Mouse (Mus musculus): Measurements from ENCODE around the gene Bmp7.
A peak's percentile ranks its signal among the peaks of the same experiment; 100 is the strongest.

Gene Bmp7

GRCm38 (mm10) chr2:172854136-172854535 lies 86.0 kb downstream of the Bmp7 start:
- no peak for DNase-seq (ENCODE audit: low spot score in 2 of 2)

GRCm38 (mm10) chr2:172851773-172852172 lies 88.3 kb downstream of the Bmp7 start:
- DNase-seq (ENCODE audit: low spot score in 2 of 2): no peak

GRCm38 (mm10) chr2:172848193-172848592 lies 91.9 kb downstream of the Bmp7 start:
- no peak for DNase-seq (ENCODE audit: low spot score in 2 of 2)

- DNase-seq (ENCODE audit: low spot score in 2 of 2): no peak
These were observed 93.9 kb downstream of the Bmp7 start for GRCm38 (mm10) chr2:172846311-172846575.

GRCm38 (mm10) chr2:172845536-172846310 lies 94.4 kb downstream of the Bmp7 start:
- DNase-seq (ENCODE audit: low spot score in 2 of 2): no peak

GRCm38 (mm10) chr2:172843903-172844302 lies 96.2 kb downstream of the Bmp7 start:
- DNase-seq (ENCODE audit: low spot score in 2 of 2): no peak

- DNase-seq (ENCODE audit: low spot score in 2 of 2): no peak
These were observed 97.8 kb downstream of the Bmp7 start for GRCm38 (mm10) chr2:172842306-172842705.

- no peak for DNase-seq (ENCODE audit: low spot score in 2 of 2)
These were observed 99.0 kb downstream of the Bmp7 start for GRCm38 (mm10) chr2:172840905-172841750.

- no peak for DNase-seq (ENCODE audit: low spot score in 2 of 2)
These were observed 100.7 kb downstream of the Bmp7 start for GRCm38 (mm10) chr2:172839317-172839980.

GRCm38 (mm10) chr2:172836516-172836915 lies 103.6 kb downstream of the Bmp7 start:
- no peak for DNase-seq (ENCODE audit: low spot score in 2 of 2)

- DNase-seq (ENCODE audit: low spot score in 2 of 2): peak in 1 of 2 experiments; percentile 12
These were observed 106.9 kb downstream of the Bmp7 start for GRCm38 (mm10) chr2:172833196-172833595.

GRCm38 (mm10) chr2:172831762-172832161 lies 108.4 kb downstream of the Bmp7 start:
- DNase-seq (ENCODE audit: low spot score in 2 of 2): peak; percentile 62 to 67

GRCm38 (mm10) chr2:172831133-172831532 lies 109.0 kb downstream of the Bmp7 start:
- peak; percentile 63 to 85 for DNase-seq (ENCODE audit: low spot score in 2 of 2)

- no peak for DNase-seq (ENCODE audit: low spot score in 2 of 2)
These were observed 111.9 kb downstream of the Bmp7 start for GRCm38 (mm10) chr2:172828229-172828628.

- DNase-seq (ENCODE audit: low spot score in 2 of 2): no peak
These were observed 112.6 kb downstream of the Bmp7 start for GRCm38 (mm10) chr2:172827564-172827963.

GRCm38 (mm10) chr2:172825785-172826145 lies 114.4 kb downstream of the Bmp7 start:
- no peak for DNase-seq (ENCODE audit: low spot score in 2 of 2)

GRCm38 (mm10) chr2:172824906-172825784 lies 115.0 kb downstream of the Bmp7 start:
- DNase-seq (ENCODE audit: low spot score in 2 of 2): peak; percentile 45 to 51

GRCm38 (mm10) chr2:172818631-172819230 lies 121.4 kb downstream of the Bmp7 start:
- no peak for DNase-seq (ENCODE audit: low spot score in 2 of 2)
